Mouse (Mus musculus) ES-E14 (cell line): Measurements from ENCODE around the gene Nedd8.

Experiments
- HCFC1 ChIP-seq: IDR thresholded peaks from 2 replicates; pipeline ENCODE4 v1.6.1; 2012; ENCODE audit warnings: low read length, inconsistent platforms, borderline replicate concordance; ENCODE audit not compliant: insufficient read depth
- ZC3H11A ChIP-seq: IDR thresholded peaks from 2 replicates; pipeline ENCODE4 v1.6.1; 2012; ENCODE audit warnings: low read depth, mild to moderate bottlenecking, inconsistent platforms, low read length, borderline replicate concordance
- ZNF384 ChIP-seq: IDR thresholded peaks from 2 replicates; pipeline ENCODE4 v1.6.1; 2012; ENCODE audit warnings: low read depth, low read length, inconsistent platforms

DNA sequence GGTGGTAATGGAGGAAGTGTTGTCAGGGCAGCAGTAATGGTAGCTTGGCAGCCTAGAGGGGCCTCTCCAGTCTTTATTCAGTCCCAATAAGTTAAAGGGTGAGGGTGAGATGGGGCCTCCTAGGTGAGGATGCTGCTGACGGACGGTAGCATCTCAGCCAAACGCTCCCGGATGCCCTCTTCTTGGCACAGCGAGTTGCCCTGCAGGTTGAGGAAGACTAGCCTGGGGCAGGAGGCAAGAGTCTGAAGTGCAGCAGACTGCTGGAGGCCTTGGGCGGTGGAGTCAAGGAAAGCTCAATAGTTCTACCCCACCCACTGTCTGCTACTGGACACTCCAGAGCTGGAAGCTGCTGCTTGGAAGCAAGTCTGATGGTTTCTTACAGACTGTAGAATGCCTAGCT lies 44.3 kb upstream of the Nedd8 start:
- TF ChIP-seq HCFC1 (no peak), ZNF384 (no peak), ZC3H11A (no peak)
